Mouse (Mus musculus) forebrain, embryonic 13.5 days (tissue): ENCODE results near the gene Flt1. TPM values are rescaled to one million over a fixed set of nuclear protein-coding genes. Genes with fewer than 3 reads are reported as not detected.
A peak's percentile ranks its signal among the peaks of the same experiment; 100 is the strongest.
"Not testable (repeated sequence)": the region's sequence is repeated elsewhere in the genome, so short reads cannot be mapped to it uniquely, and the experiment has no call there.

ENCODE experiments used
- ATAC-seq: fragments of 200-750 bp; cut with Nextera tagmentation; 2 replicates; pipeline ENCODE4 v1.8.0; 2017
- H3K27ac ChIP-seq: fragments of 300-500 bp; sonication (generic); 2 replicates; pipeline ENCODE4 v1.5.1; 2015; ENCODE audit warnings: inconsistent platforms, mild to moderate bottlenecking, moderate library complexity
- H3K27me3 ChIP-seq: fragments of 300-500 bp; sonication (generic); 2 replicates; pipeline ENCODE4 v1.6.1; 2015; ENCODE audit warnings: mild to moderate bottlenecking, inconsistent platforms
- H3K36me3 ChIP-seq: fragments of 300-500 bp; sonication (generic); 2 replicates; pipeline ENCODE4 v1.6.1; 2015; ENCODE audit warnings: mild to moderate bottlenecking, inconsistent platforms; ENCODE audit not compliant: poor library complexity, severe bottlenecking
- H3K4me1 ChIP-seq: fragments of 300-500 bp; sonication (generic); 2 replicates; pipeline ENCODE4 v1.6.1; 2015; ENCODE audit warnings: inconsistent platforms
- H3K4me2 ChIP-seq: fragments of 300-500 bp; sonication (generic); 2 replicates; pipeline ENCODE4 v1.6.1; 2015; ENCODE audit warnings: inconsistent platforms, mild to moderate bottlenecking, moderate library complexity
- H3K4me3 ChIP-seq: fragments of 300-500 bp; sonication (generic); 2 replicates; pipeline ENCODE4 v1.5.1; 2015; ENCODE audit warnings: mild to moderate bottlenecking, inconsistent platforms
- H3K9ac ChIP-seq: fragments of 300-500 bp; sonication (generic); 2 replicates; pipeline ENCODE4 v1.6.1; 2015; ENCODE audit warnings: mild to moderate bottlenecking, inconsistent platforms
- H3K9me3 ChIP-seq: fragments of 300-500 bp; sonication (generic); replicated peaks from 2 replicates; pipeline ENCODE4 v1.6.1; 2016; ENCODE audit warnings: inconsistent platforms
- WGBS: fragments of 180-500 bp; shearing (Covaris S2); methylation state at CpG from one replicate; pipeline ENCODE4 v1.1.7; 2015; 5-methylcytosine and 5-hydroxymethylcytosine counted together
- polyA plus RNA-seq: library from polyadenylated mRNA; unstranded; fragments of >200 nt; fragmentation: Nextera tagmentation; extraction: Ambion mirVana; gene quantifications from 2 replicates; pipeline ENCODE4 v1.2.1, GENCODE M21; 2015

Gene Flt1
- polyA plus RNA-seq, 1 experiment from 2014 or later = 8.5 TPM

DNA sequence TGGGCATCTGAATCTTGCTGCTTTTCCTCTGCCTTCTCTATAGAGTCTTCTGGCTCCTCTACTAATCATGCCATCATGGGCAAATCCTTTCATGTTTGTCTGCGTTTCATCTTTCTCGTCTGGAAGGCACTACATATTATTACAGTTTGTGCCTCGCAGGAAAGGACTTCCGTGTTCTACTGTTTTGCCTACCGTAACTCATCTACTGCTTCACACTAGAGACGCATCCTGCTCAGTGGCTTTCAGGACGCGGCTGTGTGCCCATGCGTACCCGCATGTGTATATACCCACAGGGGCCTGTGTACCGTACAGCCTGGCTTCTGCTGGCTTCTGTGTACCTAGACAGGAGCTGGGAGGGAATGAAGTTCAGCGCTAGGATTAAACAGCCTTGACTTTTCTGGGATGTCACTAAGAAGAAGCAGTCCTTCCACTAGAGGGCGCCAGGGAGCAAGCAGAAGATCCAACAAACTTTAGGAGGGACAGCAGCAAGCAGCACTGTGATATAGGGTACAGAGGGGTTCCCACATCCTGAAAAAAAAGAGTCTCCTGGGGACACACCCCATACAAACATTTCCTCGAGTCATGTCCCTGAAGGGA is 142.0 kb downstream of the Flt1 start:
- no peak overlapping the region for H3K27ac ChIP-seq
- WGBS = 48% methylated on average over 14 of the region's 14 CpGs

DNA sequence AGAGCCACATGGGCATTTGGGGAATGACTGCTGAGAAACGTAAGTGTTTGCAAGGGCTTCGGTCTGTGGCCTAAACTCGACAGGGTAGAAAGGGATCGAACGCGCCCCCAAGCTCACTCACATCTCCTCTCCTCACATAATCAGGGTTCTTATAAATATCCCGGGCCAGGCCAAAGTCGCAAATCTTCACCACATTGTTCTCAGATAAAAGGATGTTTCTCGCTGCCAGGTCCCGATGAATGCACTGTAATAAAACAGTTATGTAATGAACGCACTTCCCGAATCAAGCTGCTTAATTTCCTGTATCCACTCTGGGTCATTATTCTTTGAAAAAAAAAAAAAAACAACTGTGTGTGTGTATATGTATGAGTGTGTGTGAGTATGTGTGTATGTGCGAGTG is 145.6 kb downstream of the Flt1 start:
- Histone ChIP-seq H3K36me3 (no peaks in the 10 kb centered on the region), H3K4me2 (no peak overlapping the region), H3K4me1 (no peaks in the 10 kb centered on the region), H3K4me3 (no peak overlapping the region), H3K9me3 (no peaks in the 10 kb centered on the region; the same call in 1 of the 2 replicates), H3K27me3 (no peaks in the 10 kb centered on the region), H3K9ac (no peak overlapping the region), H3K27ac (no peak overlapping the region)
- WGBS = 88% methylated on average over 13 of the region's 13 CpGs
- no peak for ATAC-seq

More for the DNA sequence above, 142.0 kb downstream of the Flt1 start:
- no peaks in the 10 kb centered on the region for H3K27me3 ChIP-seq
- no peaks in the 10 kb centered on the region; the same call in 1 of the 2 replicates for H3K9me3 ChIP-seq
- no peak overlapping the region for H3K9ac ChIP-seq
- H3K4me2 ChIP-seq = no peak overlapping the region
- no peak for ATAC-seq
- H3K4me3 ChIP-seq = no peak overlapping the region
- no peaks in the 10 kb centered on the region for H3K36me3 ChIP-seq
- no peaks in the 10 kb centered on the region for H3K4me1 ChIP-seq

DNA sequence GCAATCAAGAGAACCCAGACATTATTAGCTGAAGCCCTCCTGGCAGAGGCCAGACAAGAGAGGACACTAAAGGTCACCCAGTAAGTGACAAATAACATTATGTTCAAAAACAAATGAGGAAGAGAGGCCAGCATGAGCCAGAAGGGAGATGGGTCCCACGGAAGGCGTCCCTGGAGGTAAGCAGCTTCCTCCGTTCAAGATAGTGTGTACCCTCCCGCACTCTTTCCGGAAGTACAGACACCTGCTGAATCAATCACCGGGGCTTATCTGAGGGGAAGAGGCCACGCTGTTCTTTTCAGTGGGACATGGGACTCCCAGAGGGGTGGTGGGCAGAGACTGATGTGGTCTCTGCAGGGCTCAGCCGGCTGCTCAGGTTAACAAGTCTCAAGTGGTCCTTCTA is 146.1 kb downstream of the Flt1 start:
- no peaks in the 10 kb centered on the region for H3K4me1 ChIP-seq
- WGBS = 88% methylated on average over 8 of the region's 8 CpGs
- no peak overlapping the region for H3K9ac ChIP-seq
- no peaks in the 10 kb centered on the region for H3K36me3 ChIP-seq
- no peaks in the 10 kb centered on the region; the same call in 1 of the 2 replicates for H3K9me3 ChIP-seq
- no peak overlapping the region for H3K4me3 ChIP-seq
- no peak overlapping the region for H3K4me2 ChIP-seq
- no peak overlapping the region for H3K27ac ChIP-seq
- H3K27me3 ChIP-seq = no peaks in the 10 kb centered on the region
- no peak for ATAC-seq

DNA sequence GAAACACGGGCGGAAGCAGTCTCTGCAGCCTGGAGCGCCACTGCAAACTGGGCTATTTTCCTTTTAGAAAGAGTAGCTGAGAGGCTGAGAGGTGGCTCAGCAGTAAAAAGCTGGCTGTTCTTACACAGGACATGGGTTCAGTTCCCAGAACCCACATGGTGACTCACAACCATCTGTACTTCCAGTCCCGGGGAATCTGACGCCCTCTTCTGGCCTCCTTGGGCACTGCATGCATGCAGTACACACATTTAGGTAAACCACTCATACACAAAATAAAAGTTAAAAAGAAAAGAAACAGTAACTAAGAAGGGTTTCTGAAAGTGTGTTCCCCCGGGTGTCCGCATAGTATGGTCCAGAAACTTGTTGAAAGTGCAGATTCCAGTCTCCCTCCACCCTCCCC is 146.7 kb downstream of the Flt1 start:
- Histone ChIP-seq H3K9ac (no peak overlapping the region), H3K4me3 (no peak overlapping the region), H3K4me2 (no peak overlapping the region), H3K4me1 (no peaks in the 10 kb centered on the region), H3K36me3 (no peaks in the 10 kb centered on the region), H3K27ac (no peak overlapping the region), H3K27me3 (no peaks in the 10 kb centered on the region), H3K9me3 (no peaks in the 10 kb centered on the region; the same call in 1 of the 2 replicates)
- no peak for ATAC-seq
- WGBS = 88% methylated on average over 7 of the region's 7 CpGs

DNA sequence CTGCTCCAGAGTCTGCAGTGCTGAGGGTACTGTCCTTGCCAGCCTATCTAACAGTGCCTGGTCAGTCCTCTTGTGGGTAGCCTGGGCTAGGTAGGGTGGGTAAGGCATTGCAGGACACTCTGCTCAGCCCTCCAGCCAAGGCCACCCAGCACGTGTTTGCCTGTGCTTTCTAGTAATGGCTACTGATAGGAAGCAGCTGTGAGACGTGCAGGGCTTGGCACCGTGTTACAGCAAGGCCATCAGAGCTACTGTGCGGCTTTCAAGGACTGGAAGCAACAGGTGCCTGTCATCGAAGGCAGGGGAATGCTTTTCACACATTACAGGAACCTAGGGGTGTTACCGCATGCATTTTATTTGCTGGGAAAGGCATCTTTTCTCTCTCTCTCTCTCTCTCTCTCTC is 148.8 kb downstream of the Flt1 start:
- Histone ChIP-seq H3K4me1 (no peaks in the 10 kb centered on the region), H3K36me3 (no peaks in the 10 kb centered on the region), H3K4me3 (no peak overlapping the region), H3K4me2 (no peak overlapping the region), H3K9ac (no peak overlapping the region), H3K27me3 (no peaks in the 10 kb centered on the region), H3K9me3 (no peaks in the 10 kb centered on the region; the same call in 1 of the 2 replicates), H3K27ac (no peak overlapping the region)
- no peak for ATAC-seq
- 91% methylated on average over 6 of the region's 6 CpGs for WGBS

DNA sequence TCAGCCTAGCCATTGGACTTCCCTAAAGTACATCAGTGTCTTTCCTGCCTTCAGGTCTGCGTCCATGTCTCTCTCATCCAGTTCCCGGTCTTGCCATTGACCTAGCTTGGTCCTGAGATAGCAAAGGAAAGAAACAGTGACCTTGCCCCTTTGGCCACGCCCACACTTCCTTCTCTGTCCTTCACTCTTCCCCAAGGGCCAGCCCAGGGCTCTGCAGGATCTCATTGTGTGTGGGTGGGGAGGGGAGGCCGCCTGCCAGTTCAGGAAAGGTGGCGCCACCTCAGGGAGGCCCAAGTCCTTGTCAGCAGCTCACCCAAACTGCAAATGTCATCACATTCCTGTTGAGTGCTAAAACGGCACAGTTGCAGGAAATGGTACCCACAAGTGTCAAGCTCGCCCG is 151.3 kb downstream of the Flt1 start:
- 66% methylated on average over 8 of the region's 8 CpGs for WGBS
- Histone ChIP-seq H3K9me3 (no peaks in the 10 kb centered on the region; the same call in 1 of the 2 replicates), H3K9ac (no peak overlapping the region), H3K27me3 (no peaks in the 10 kb centered on the region), H3K27ac (no peak overlapping the region), H3K4me2 (no peak overlapping the region), H3K36me3 (no peaks in the 10 kb centered on the region), H3K4me1 (no peaks in the 10 kb centered on the region), H3K4me3 (no peak overlapping the region)
- no peak for ATAC-seq

DNA sequence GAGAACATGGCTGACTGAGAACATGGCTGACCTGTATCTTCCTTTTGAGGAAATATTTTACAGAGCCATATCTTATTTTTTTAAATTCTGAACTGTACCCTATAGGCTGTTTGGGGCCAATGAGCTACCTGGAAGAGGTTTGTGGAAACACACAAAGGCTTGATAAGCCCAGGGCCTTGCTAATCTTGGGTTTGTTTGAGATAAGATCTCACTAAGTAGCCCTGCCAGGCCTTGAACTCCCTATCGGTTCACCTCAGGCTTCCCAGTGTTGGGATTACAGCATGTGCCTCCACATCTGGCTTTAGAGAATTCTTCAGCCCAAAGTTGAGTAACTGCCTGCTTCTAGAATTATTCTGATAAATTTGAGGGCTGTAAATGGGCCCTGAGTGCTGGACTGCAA is 152.3 kb downstream of the Flt1 start:
- H3K4me1 ChIP-seq = no peaks in the 10 kb centered on the region
- no peaks in the 10 kb centered on the region for H3K9me3 ChIP-seq
- no peaks in the 10 kb centered on the region for H3K36me3 ChIP-seq
- WGBS = 94% methylated on average over 1 of the region's 1 CpGs
- no peak overlapping the region for H3K27ac ChIP-seq
- no peak overlapping the region for H3K9ac ChIP-seq
- H3K4me2 ChIP-seq = no peak overlapping the region
- no peak overlapping the region for H3K4me3 ChIP-seq
- no peaks in the 10 kb centered on the region for H3K27me3 ChIP-seq
- no peak for ATAC-seq

DNA sequence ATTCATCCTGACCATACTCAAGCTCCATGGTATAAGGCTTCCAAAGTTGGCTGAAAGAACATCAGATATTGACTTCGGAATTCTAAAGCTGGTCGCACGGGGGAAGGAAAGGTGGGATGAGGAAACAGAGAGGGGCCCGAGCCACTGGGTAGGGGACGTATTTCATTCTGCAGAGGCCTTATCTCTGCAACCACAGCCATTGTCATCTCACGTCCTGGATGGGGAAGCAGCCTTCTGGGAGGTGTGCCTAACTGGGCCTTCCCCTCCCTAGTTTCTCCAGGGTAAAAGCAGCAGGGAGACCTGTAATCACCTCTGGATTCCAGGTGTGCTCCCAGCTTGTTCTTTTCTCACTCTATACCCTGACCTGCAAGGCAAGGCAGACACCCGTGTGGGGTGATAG is 153.1 kb downstream of the Flt1 start:
- WGBS = 86% methylated on average over 7 of the region's 7 CpGs

DNA sequence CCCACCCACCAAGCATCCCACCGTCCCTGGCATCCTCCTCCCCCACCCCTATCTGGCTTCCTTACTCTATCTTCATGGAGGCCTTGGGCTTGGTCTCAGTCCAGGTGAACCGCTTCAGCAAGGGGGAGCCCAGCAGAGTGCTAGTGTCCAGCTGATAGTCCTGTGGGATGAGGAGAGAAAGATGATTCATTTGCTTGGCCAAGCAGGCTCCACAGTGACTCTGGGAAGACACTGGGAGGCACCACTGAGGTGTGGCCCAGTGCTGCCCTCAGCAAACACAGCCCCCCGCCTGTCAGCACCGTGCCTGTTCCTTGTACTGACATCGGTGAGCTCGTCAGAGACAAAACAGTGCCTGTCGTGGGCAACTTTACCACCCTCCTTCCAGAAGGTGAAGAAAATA is 159.5 kb downstream of the Flt1 start:
- 72% methylated on average over 7 of the region's 7 CpGs for WGBS
- no peaks in the 10 kb centered on the region for H3K9me3 ChIP-seq
- no peaks in the 10 kb centered on the region for H3K4me1 ChIP-seq
- H3K4me2 ChIP-seq = no peak overlapping the region
- no peak overlapping the region for H3K4me3 ChIP-seq
- H3K27me3 ChIP-seq = no peaks in the 10 kb centered on the region
- no peak for ATAC-seq
- no peak overlapping the region for H3K27ac ChIP-seq
- H3K36me3 ChIP-seq = no peaks in the 10 kb centered on the region
- H3K9ac ChIP-seq = no peak overlapping the region

More for the DNA sequence above, 153.1 kb downstream of the Flt1 start:
- H3K4me1 ChIP-seq = no peaks in the 10 kb centered on the region
- H3K27me3 ChIP-seq = no peaks in the 10 kb centered on the region
- H3K4me2 ChIP-seq = no peak overlapping the region
- H3K27ac ChIP-seq = no peak overlapping the region
- H3K36me3 ChIP-seq = no peaks in the 10 kb centered on the region
- no peak overlapping the region for H3K9ac ChIP-seq
- H3K9me3 ChIP-seq = no peaks in the 10 kb centered on the region
- ATAC-seq = no peak
- no peak overlapping the region for H3K4me3 ChIP-seq

DNA sequence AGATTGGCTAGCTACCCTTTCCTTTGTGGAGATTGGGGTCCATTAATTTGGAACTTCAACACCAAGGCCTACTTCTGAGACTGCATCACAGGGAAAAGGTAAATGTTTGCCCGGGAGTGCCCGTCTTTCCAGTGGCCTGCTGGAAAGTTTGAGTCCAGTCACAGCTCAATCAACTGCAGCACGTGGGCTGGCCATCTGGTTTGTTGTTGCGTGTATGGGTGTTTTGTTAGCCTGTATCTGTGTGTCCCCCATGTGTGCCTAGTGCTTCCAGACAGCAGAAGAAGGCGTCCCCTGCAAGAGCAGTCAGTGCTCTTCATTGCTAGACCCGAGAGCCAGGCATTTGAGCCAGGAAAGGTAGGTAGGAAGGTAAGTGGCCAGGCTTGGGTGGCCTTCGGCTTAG is 160.4 kb downstream of the Flt1 start:
- Histone ChIP-seq H3K4me1 (no peaks in the 10 kb centered on the region), H3K27me3 (no peaks in the 10 kb centered on the region), H3K4me3 (no peak overlapping the region), H3K9ac (no peak overlapping the region), H3K9me3 (no peaks in the 10 kb centered on the region), H3K27ac (no peak overlapping the region), H3K36me3 (no peaks in the 10 kb centered on the region), H3K4me2 (no peak overlapping the region)
- WGBS = 85% methylated on average over 7 of the region's 7 CpGs
- ATAC-seq = no peak

DNA sequence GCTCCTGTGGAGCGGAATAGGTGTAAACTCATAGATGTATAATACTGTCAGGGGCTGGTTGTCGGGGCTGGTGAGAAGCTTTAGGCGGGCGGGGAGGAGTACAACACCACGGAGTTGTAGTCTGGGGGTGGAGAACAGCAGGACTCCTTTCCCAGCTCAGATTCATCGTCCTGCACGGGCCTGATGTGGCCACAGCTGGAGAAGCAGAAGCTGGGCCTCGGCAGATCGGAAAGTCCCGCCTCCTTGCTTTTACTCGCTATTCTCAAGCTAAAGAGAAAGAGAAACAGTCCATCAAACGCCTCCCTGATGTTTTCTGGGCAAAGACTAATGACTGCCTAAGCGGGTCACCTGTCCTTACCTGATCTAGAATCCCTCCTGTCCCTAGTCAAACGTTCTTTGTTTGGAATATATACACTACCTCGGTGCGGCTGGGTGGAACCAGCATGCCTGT is 161.6 kb downstream of the Flt1 start:
- Histone ChIP-seq H3K4me2 (peak overlapping the region; percentile 30), H3K9me3 (no peaks in the 10 kb centered on the region), H3K9ac (peak overlapping the region; percentile 8; the same call in 1 of the 2 replicates), H3K27me3 (no peaks in the 10 kb centered on the region), H3K4me3 (no peak overlapping the region), H3K4me1 (no peaks in the 10 kb centered on the region), H3K36me3 (no peaks in the 10 kb centered on the region), H3K27ac (no peak overlapping the region)
- WGBS = 20% methylated on average over 16 of the region's 16 CpGs
- no peak for ATAC-seq

DNA sequence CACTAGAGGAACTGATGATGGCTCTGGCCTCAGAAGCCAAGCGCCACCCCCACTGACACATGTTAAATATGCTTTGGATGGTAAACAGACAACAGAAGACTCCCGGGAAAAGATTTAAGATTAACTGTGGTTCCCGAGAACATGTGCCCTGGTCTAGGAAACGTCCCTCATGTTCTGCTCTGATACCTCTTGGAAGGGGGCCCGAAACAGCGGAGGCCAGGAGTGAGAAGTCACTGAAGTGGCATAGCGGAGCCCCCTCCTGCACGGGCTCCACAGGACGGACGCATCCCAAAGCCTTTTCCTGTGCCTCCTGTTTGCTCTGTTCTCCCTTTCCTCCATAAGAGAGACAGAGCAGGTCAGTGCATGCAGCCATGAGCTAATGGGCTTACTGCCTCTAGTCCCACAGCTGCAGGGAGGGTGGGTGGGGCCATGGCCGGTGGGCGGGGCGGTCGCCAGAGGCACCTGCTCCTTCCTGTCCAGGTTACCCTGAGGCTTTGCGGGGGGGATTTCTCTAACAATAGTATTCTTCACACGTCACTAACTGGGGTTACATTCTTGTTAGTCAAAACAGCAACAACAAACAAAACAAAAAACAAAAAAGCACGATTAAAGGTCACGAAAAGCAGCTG is 162.2 kb downstream of the Flt1 start:
- no peaks in the 10 kb centered on the region for H3K36me3 ChIP-seq
- 35% methylated on average over 18 of the region's 18 CpGs for WGBS
- H3K4me3 ChIP-seq = no peak overlapping the region
- no peaks in the 10 kb centered on the region for H3K27me3 ChIP-seq
- no peak overlapping the region for H3K27ac ChIP-seq
- 0 out of 2 replicates have a peak overlapping the region, but pooled peaks have one; percentile 8 for H3K9ac ChIP-seq
- peak; percentile 6; the same call in 1 of the 2 replicates for ATAC-seq
- H3K9me3 ChIP-seq = no peaks in the 10 kb centered on the region
- H3K4me1 ChIP-seq = no peaks in the 10 kb centered on the region
- H3K4me2 ChIP-seq = peak overlapping the region; percentile 30

DNA sequence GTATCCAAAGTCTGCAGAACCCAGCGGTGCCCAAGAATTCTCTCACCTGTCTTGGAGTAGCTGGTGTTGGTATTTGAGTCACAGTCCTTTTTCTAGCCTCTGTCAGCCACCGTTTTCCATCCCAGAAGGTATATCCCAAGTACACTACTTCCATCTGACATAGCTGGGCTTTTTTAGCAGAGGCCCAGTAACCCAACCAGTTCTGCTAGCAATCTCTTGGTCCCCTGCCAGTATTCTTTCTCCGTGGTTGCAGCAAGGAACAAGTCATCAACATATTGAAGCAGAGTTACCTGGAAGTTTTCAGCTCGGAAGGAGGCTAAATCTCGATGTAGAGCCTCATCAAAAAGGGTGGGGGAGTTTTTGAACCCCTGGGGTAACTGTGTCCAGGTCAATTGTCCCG is 168.2 kb downstream of the Flt1 start:
- not testable (repeated sequence) for H3K27me3 ChIP-seq, H3K36me3 ChIP-seq, H3K4me2 ChIP-seq, H3K9ac ChIP-seq, H3K27ac ChIP-seq, H3K4me1 ChIP-seq, H3K9me3 ChIP-seq, ATAC-seq, H3K4me3 ChIP-seq
- 78% methylated on average over 6 of the region's 6 CpGs for WGBS
